Mouse (Mus musculus) cerebellum, adult 2 months (tissue): ENCODE data around the gene Igfbp2. TPM values are rescaled to one million over a fixed set of nuclear protein-coding genes. Genes with fewer than 3 reads are reported as not detected.

ENCODE experiments used
- DNase-seq, 2 experiments: peaks; one replicate each; pipeline ENCODE4 v3.0.0; 2021
- H3K27ac ChIP-seq: fragments of 200-500 bp; 2 replicates; pipeline ENCODE4 v1.5.1; 2012; ENCODE audit warnings: low read length, control low read depth, inconsistent platforms; ENCODE audit not compliant: insufficient read depth
- H3K27me3 ChIP-seq: fragments of 200-500 bp; 2 replicates; pipeline ENCODE4 v1.6.1; 2012; ENCODE audit warnings: inconsistent platforms, mild to moderate bottlenecking, low read length, moderate library complexity; ENCODE audit not compliant: control insufficient read depth, insufficient read depth
- H3K4me1 ChIP-seq: fragments of 200-500 bp; 2 replicates; pipeline ENCODE4 v1.6.1; 2011; ENCODE audit warnings: low read length; ENCODE audit not compliant: control insufficient read depth, insufficient read depth
- H3K4me3 ChIP-seq: fragments of 200-500 bp; replicated peaks from 2 replicates; pipeline ENCODE3; 2011; ENCODE audit warnings: mild to moderate bottlenecking, low read depth, low read length, control low read depth; ENCODE audit not compliant: insufficient read depth
- CTCF ChIP-seq: fragments of 200-500 bp; IDR thresholded peaks from 2 replicates; pipeline ENCODE4 v1.5.1; 2011; ENCODE audit warnings: low read depth, mild to moderate bottlenecking, control low read depth, low read length, moderate library complexity, borderline replicate concordance; ENCODE audit not compliant: insufficient read depth
- POLR2A ChIP-seq: fragments of 200-500 bp; IDR thresholded peaks from 2 replicates; pipeline ENCODE4 v1.6.1; 2011; ENCODE audit warnings: low read length, control low read depth, borderline replicate concordance; ENCODE audit not compliant: insufficient read depth
- WGBS: fragments of 180-500 bp; shearing (Covaris S2); methylation state at CpG from one replicate; pipeline ENCODE4 v1.1.7; 2018; 5-methylcytosine and 5-hydroxymethylcytosine counted together
- polyA plus RNA-seq: library from polyadenylated mRNA; depleted of rRNA; stranded (reverse); fragments of >200 nt; gene quantifications from 2 replicates; pipeline ENCODE4 v1.2.3, GENCODE M21; 2012

Gene Igfbp2
- polyA plus RNA-seq, 1 experiment: 63.0 TPM

DNA sequence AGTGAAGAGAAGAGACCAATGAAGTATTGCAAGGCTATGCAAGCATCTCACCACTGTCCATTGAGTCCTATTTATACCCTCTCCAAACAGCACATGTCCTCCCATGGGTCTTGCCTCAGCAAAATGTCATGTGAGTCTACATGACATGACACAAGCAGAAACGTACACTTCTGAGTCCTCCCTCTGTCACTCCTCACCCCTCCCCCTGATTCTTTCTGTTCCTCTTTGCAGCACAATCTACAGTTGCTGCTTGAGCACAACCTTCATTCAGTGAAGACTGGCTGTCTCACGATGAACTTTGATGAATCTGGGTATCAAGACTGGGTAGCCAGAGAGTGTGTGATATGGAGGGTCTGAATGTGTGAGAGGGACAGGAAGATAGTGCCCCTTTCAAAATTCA, 28.2 kb upstream of the Igfbp2 start:
- WGBS: 72% methylated on average over 2 of the region's 2 CpGs
- H3K27me3 ChIP-seq: no peaks in the 10 kb centered on the region
- H3K27ac ChIP-seq: no peak overlapping the region
- DNase-seq: no peak
- no peaks in the 10 kb centered on the region for H3K4me1 ChIP-seq
- no peak for TF ChIP-seq POLR2A
- no peak for TF ChIP-seq CTCF
- H3K4me3 ChIP-seq: no peak overlapping the region

DNA sequence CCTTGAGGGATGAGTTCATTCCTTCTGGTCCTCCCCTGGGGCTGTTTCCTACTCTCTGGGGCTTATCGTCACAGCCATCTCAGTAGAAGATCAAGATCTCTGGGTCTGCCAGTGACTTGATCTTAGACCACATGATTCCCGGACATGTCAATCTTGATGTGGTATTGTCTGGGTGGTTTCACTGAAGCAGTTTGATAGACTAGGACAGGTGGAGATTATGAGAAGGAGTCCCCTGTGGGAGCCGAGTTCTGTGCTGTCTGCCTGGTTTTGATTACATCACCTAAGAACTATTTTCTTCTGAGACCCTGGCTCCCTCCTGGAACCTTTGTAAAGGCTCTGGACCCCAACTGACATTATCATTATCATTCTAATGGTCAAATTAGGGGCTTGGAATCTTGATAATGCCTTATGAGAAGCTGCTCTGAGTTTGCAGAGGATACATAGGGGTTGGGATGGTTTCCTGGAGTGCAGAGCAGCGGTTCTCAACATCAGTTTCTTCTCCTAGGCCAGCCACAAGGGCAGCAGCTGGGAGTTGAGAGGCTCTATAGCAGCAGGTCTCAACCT, 27.1 kb upstream of the Igfbp2 start:
- H3K4me3 ChIP-seq: no peak overlapping the region
- DNase-seq: no peak
- TF ChIP-seq CTCF (no peak), POLR2A (no peak)
- no peaks in the 10 kb centered on the region for H3K4me1 ChIP-seq
- WGBS: 62% methylated on average over 4 of the region's 4 CpGs
- no peak overlapping the region for H3K27ac ChIP-seq
- H3K27me3 ChIP-seq: no peaks in the 10 kb centered on the region

DNA sequence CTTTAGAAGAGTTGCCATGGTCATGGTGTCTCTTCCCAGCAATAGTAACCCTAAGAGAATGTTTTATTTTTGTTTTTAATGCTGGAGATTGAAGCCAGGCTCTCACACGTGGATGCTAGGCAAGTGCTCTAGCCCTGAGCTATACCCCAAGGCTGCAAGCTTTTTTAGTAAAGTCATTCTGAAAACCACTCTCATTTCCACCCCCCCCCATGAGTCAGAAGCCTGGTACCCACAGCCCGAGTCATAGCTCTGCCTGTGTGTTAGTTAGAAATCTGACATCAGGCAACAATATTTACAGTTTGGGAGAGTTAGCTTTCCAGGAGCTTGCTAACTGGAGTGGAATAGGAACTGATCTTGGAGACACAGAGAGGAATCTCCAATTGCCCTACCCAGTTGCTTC, 25.9 kb upstream of the Igfbp2 start:
- no peak for DNase-seq
- Histone ChIP-seq H3K4me3 (no peak overlapping the region), H3K4me1 (no peaks in the 10 kb centered on the region), H3K27ac (no peak overlapping the region), H3K27me3 (no peaks in the 10 kb centered on the region)
- WGBS: 93% methylated on average over 2 of the region's 2 CpGs
- TF ChIP-seq POLR2A (no peak), CTCF (no peak)

GRCm38 (mm10) chr1:72804031-72804430, 20.3 kb upstream of the Igfbp2 start:
- no peak for DNase-seq
- TF ChIP-seq POLR2A: no peak
- TF ChIP-seq CTCF: no peak
- Histone ChIP-seq H3K4me3 (no peak overlapping the region), H3K4me1 (no peaks in the 10 kb centered on the region), H3K27me3 (no peaks in the 10 kb centered on the region), H3K27ac (no peak overlapping the region)
- 18% methylated on average over 4 of the region's 4 CpGs for WGBS

GRCm38 (mm10) chr1:72805037-72805436, 19.3 kb upstream of the Igfbp2 start:
- H3K4me1 ChIP-seq: no peaks in the 10 kb centered on the region
- H3K27me3 ChIP-seq: no peaks in the 10 kb centered on the region
- DNase-seq: no peak
- H3K27ac ChIP-seq: no peak overlapping the region
- 60% methylated on average over 8 of the region's 8 CpGs for WGBS
- TF ChIP-seq POLR2A (no peak), CTCF (no peak)
- H3K4me3 ChIP-seq: no peak overlapping the region

GRCm38 (mm10) chr1:72805476-72806043, 18.7 kb upstream of the Igfbp2 start:
- H3K27me3 ChIP-seq: no peaks in the 10 kb centered on the region
- 60% methylated on average over 4 of the region's 4 CpGs for whole genome bisulfite sequencing
- TF ChIP-seq CTCF: no peak
- no peak for TF ChIP-seq POLR2A
- H3K4me1 ChIP-seq: no peaks in the 10 kb centered on the region
- DNase-seq: no peak
- no peak overlapping the region for H3K27ac ChIP-seq
- H3K4me3 ChIP-seq: no peak overlapping the region

DNA sequence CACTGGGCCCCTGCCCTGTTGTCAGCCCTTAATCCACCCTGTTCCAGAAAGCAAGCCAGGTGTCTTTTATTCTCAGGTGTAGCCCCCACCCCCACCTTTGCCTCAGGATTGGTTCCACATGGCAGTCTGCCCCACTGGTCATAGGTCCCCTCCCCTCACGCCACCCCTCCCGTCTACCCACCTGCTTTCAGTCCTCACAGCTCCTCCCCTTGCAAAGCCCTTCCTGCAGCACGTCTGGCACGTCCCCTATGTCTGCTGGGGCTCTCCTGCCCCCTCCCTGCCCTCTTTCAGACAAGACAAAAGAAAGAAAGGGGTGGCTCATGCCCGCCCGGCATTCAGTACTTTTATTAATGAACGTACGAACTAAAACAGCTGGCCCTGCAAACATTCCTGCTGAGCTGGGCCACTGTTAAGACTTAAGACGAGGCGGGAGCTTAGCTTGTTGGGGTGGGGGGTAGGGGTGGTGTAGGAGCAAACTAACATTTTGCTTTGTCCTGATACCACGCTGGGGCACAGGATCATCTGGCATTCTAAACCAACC, 18.2 kb upstream of the Igfbp2 start:
- no peak overlapping the region for H3K27ac ChIP-seq
- no peaks in the 10 kb centered on the region for H3K4me1 ChIP-seq
- DNase-seq: no peak
- no peak overlapping the region for H3K4me3 ChIP-seq
- H3K27me3 ChIP-seq: no peaks in the 10 kb centered on the region
- 45% methylated on average over 11 of the region's 11 CpGs for WGBS
- TF ChIP-seq CTCF (no peak), POLR2A (no peak)

DNA sequence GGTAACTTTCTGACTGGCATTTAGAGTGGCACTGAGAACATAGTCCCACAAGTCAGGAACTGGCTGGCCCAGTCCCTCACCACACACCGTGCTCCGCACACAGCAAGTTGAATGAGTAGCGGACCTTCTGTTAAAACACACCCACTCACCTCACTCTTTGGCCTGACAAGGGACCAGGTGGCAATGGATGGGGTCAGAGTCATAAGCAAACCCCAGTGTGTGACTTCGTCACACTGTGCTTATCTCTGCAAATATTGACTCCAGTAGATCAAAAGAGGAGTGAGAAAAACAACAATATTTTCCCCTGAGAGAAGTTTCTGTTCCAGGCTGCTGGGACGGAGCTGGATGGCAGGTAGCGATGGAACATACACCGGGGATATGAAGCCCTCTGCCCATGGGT, 15.0 kb upstream of the Igfbp2 start:
- no peak for DNase-seq
- TF ChIP-seq CTCF: no peak
- TF ChIP-seq POLR2A: no peak
- no peak overlapping the region for H3K4me3 ChIP-seq
- H3K4me1 ChIP-seq: no peaks in the 10 kb centered on the region
- no peaks in the 10 kb centered on the region for H3K27me3 ChIP-seq
- WGBS: 93% methylated on average over 7 of the region's 7 CpGs
- H3K27ac ChIP-seq: no peak overlapping the region

DNA sequence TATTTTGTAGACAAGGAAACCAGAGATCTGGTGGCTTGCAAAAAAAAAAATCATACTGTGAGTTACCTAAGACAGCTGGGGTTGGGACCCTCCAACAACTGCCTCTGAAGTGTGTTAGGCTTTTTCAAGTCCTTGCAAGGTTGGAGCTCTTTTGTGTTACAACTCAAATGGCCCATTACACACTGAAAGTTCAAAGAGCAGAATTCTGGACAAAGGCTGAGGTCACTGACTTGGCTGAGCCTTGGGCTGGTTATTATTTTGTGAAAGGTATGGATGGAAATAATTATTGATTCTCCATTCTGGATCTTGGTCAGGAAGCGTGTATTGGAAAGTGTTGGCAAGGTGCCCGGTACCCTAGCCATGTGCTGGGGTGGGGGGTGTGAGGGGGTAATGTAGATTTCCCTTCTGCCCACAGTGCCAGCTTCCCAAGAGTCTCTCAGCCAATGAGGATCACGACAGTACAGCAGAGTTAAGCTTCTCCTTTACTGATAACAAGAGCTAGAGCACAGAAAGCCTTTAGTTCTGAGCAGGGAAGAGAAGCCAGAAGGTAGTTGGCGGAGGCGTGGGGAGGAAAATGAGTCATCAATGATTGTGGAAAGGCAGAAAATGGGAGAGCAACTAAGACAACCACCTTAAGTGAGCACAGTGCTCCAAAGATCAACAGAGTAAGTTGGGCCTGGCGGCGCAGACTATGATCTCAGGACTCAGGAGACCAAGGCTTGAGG, 14.2 kb upstream of the Igfbp2 start:
- no peak for DNase-seq
- 74% methylated on average over 7 of the region's 7 CpGs for WGBS
- H3K27ac ChIP-seq: no peak overlapping the region
- H3K4me1 ChIP-seq: no peaks in the 10 kb centered on the region
- no peak for TF ChIP-seq CTCF
- TF ChIP-seq POLR2A: no peak
- no peak overlapping the region for H3K4me3 ChIP-seq
- H3K27me3 ChIP-seq: no peaks in the 10 kb centered on the region
